Mouse (Mus musculus) E14TG2a.4 (cell line): Measurements from ENCODE around the gene C3.

ENCODE experiments used
- CTCF ChIP-seq: conservative IDR thresholded peaks from 2 replicates; pipeline ENCODE4 v1.5.1; 2014; ENCODE audit warnings: low read length
- NANOG ChIP-seq: IDR thresholded peaks from 2 replicates; pipeline ENCODE4 v1.6.1; 2014; ENCODE audit warnings: borderline replicate concordance, low read length, mixed read lengths
- POU5F1 ChIP-seq: IDR thresholded peaks from 2 replicates; pipeline ENCODE4 v1.6.1; 2014; ENCODE audit warnings: low read length, borderline replicate concordance

- no peak for TF ChIP-seq CTCF
- no peak for TF ChIP-seq NANOG
- TF ChIP-seq POU5F1, result no peak
Observed at GRCm38 (mm10) chr17:57211501-57211900, 16.4 kb downstream of the C3 start.
